Mouse (Mus musculus): ENCODE data around the gene Fnbp1.

DNA sequence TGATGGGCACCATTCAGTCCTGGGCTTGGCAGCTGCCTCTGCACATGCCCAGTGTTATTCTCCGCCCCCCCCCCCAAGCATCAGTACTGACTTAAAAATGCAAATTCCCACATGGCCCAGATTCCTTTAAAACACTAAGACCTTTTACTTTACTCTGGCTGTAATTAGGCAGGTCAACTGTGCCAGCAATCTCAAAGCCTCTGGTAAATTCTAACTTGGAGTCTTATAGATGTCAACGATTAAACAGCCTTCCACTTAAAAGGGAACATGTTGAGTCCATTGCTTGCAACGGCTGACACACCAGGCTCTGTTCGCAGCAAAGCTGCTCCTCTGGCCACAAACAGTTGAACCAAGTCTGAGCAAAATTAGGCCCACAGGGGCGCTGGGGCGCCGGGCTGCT is 109.8 kb downstream of the Fnbp1 start:
- TF ChIP-seq CTCF (IDR thresholded peaks at IDR 0.05; ENCODE audit: borderline replicate concordance, extremely low read depth, insufficient read depth, insufficient read length) (no peak), POLR2A (IDR thresholded peaks at IDR 0.05; ENCODE audit: borderline replicate concordance, extremely low read depth, insufficient read depth, insufficient read length, poor library complexity, severe bottlenecking) (no peak)

Data from brain, embryonic 14.5 days (tissue).